Mouse (Mus musculus) embryonic facial prominence, embryonic 13.5 days (tissue): ENCODE results near the gene Btf3. TPM values are rescaled to one million over a fixed set of nuclear protein-coding genes. Genes with fewer than 3 reads are reported as not detected.

ENCODE experiments used
- ATAC-seq: fragments of 200-750 bp; cut with Nextera tagmentation; 2 replicates; pipeline ENCODE4 v1.8.0; 2017; ENCODE audit warnings: low read depth; ENCODE audit not compliant: insufficient number of reproducible peaks, insufficient read depth, low FRiP score, low TSS enrichment
- H3K27ac ChIP-seq: fragments of 300-500 bp; sonication (generic); 2 replicates; pipeline ENCODE4 v1.5.1; 2015; ENCODE audit warnings: moderate library complexity, mild to moderate bottlenecking, inconsistent platforms
- H3K27me3 ChIP-seq: fragments of 300-500 bp; sonication (generic); 2 replicates; pipeline ENCODE4 v1.6.1; 2015; ENCODE audit warnings: mild to moderate bottlenecking, inconsistent platforms
- H3K36me3 ChIP-seq: fragments of 300-500 bp; sonication (generic); 2 replicates; pipeline ENCODE4 v1.6.1; 2015; ENCODE audit warnings: mild to moderate bottlenecking, inconsistent platforms
- H3K4me1 ChIP-seq: fragments of 300-500 bp; sonication (generic); 2 replicates; pipeline ENCODE4 v1.6.1; 2015; ENCODE audit warnings: inconsistent platforms
- H3K4me2 ChIP-seq: fragments of 300-500 bp; sonication (generic); 2 replicates; pipeline ENCODE4 v1.6.1; 2015; ENCODE audit warnings: moderate library complexity, mild to moderate bottlenecking, inconsistent platforms
- H3K4me3 ChIP-seq: fragments of 300-500 bp; sonication (generic); 2 replicates; pipeline ENCODE4 v1.5.1; 2015; ENCODE audit warnings: mild to moderate bottlenecking, inconsistent platforms
- H3K9ac ChIP-seq: fragments of 300-500 bp; sonication (generic); 2 replicates; pipeline ENCODE4 v1.6.1; 2015; ENCODE audit warnings: mild to moderate bottlenecking, inconsistent platforms
- H3K9me3 ChIP-seq: fragments of 300-500 bp; sonication (generic); 2 replicates; pipeline ENCODE4 v1.6.1; 2016; ENCODE audit warnings: inconsistent platforms
- WGBS: fragments of 180-500 bp; shearing (Covaris S2); methylation state at CpG from one replicate; pipeline ENCODE4 v1.1.7; 2015; ENCODE audit warnings: mixed read lengths; 5-methylcytosine and 5-hydroxymethylcytosine counted together
- polyA plus RNA-seq: library from polyadenylated mRNA; unstranded; fragments of >200 nt; fragmentation: Nextera tagmentation; extraction: Ambion mirVana; gene quantifications from 2 replicates; pipeline ENCODE4 v1.2.1, GENCODE M21; 2015

Btf3 gene
- polyA plus RNA-seq, 1 experiment from 2014 or later = 786 TPM

DNA sequence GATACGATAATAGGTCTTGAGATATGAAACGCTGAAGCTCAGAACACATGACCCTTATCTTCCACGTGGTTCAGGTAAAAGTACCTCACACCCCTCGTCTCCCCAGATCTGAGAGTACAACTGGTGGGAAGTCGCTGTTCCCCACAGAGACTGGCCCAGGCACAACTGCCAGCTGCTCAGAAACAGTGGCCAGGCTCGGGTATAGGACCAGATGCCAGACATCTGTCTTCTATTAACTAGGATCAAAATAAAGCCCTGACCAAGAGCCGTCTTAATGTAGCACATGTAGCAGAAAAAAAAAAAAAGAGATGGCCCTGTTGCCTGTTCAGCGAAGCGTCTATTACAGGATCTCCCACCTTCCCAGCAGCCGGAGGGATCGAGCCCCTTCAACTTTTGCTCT is 8.2 kb upstream of the Btf3 start:
- Histone ChIP-seq H3K27me3 (no peaks in the 10 kb centered on the region), H3K9ac (no peak overlapping the region), H3K4me3 (no peak overlapping the region), H3K36me3 (no peaks in the 10 kb centered on the region), H3K4me2 (no peak overlapping the region), H3K27ac (no peak overlapping the region), H3K4me1 (0 out of 2 replicates have a peak, but pooled peaks cover 3% of the 10 kb centered on the region), H3K9me3 (no peaks in the 10 kb centered on the region)
- 44% methylated on average over 11 of the region's 11 CpGs for WGBS
- ATAC-seq = no peak

DNA sequence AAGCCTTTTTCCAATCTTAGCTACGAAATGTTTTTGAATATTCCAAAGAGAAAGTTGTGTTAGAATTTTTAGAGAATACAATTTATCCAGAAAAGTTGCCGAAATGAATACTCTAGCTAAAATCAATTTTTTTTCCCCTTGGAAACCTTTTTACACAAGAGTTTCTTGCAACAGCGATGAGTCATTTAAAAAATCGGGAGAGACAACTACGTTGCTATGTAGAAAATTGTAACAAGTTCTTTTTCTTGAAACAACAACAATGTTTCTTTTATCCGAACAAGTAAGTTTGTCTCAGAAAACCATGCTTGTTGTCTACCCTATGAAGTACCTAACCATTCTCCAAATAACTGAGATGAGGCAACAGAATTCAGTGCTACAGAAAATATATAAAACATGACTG is 1.1 kb upstream of the Btf3 start:
- Histone ChIP-seq H3K9me3 (no peaks in the 10 kb centered on the region), H3K4me3 (no peak overlapping the region), H3K4me2 (peak overlapping the region; percentile 62), H3K27me3 (no peaks in the 10 kb centered on the region), H3K4me1 (peaks cover 17% of the 10 kb centered on the region), H3K27ac (no peak overlapping the region), H3K9ac (no peak overlapping the region), H3K36me3 (peaks cover 15% of the 10 kb centered on the region)
- ATAC-seq = no peak
- 87% methylated on average over 6 of the region's 6 CpGs for WGBS

DNA sequence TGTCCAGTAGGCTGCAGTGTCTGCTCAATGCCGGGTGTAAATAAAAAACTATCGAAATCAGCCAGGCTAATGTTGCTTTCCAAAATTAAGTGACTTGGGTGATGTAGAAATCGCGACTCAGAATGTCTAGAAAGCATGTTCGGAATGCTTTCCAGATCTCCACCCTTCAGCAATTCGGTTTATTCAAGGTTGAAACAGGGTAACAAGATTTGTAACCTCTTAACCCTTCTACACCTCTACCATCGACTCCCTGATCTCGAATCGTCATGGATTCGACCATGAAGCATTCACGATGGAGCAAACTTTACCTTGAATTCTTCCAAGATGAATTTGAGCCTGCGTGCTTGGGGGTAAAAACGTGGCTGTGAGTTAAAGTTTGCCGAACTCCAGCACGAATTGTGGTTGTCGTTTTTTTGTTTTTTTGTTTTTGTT is 456 bp upstream of the Btf3 start:
- H3K36me3 ChIP-seq = peaks cover 20% of the 10 kb centered on the region
- H3K9me3 ChIP-seq = no peaks in the 10 kb centered on the region
- H3K4me2 ChIP-seq = peak overlapping the region; percentile 62
- no peaks in the 10 kb centered on the region for H3K27me3 ChIP-seq
- H3K4me3 ChIP-seq = peak overlapping the region; percentile 96
- H3K4me1 ChIP-seq = peaks cover 17% of the 10 kb centered on the region
- 1% methylated on average over 16 of the region's 16 CpGs for whole genome bisulfite sequencing
- H3K27ac ChIP-seq = peak overlapping the region; percentile 93
- H3K9ac ChIP-seq = peak overlapping the region; percentile 98
- ATAC-seq = no peak

DNA sequence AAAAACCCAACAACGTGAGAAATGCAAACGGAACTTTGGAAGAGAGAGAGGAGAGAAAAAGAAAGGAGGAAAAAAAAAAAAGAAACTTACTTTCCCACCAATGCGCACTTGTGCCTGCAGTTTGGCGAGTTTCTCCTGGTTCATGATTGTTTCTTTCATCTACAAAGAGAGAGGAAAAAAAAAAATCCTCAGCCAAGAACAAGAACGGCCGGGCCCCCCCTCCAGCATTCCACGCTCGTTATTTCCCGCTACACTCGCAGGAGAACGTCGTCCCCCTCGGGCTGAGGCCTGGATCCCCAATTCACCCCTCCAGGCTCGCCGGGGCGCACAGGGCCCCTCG is 696 bp downstream of the Btf3 start:
- peak overlapping the region; percentile 98 for H3K9ac ChIP-seq
- under 1% methylated on average over 16 of the region's 17 CpGs for WGBS
- ATAC-seq = no peak
- H3K36me3 ChIP-seq = peaks cover 31% of the 10 kb centered on the region
- peak overlapping the region; percentile 76 for H3K4me2 ChIP-seq
- no peaks in the 10 kb centered on the region for H3K9me3 ChIP-seq
- peak overlapping the region; percentile 93 for H3K27ac ChIP-seq
- peaks cover 17% of the 10 kb centered on the region for H3K4me1 ChIP-seq
- no peaks in the 10 kb centered on the region for H3K27me3 ChIP-seq
- H3K4me3 ChIP-seq = peak overlapping the region; percentile 96

DNA sequence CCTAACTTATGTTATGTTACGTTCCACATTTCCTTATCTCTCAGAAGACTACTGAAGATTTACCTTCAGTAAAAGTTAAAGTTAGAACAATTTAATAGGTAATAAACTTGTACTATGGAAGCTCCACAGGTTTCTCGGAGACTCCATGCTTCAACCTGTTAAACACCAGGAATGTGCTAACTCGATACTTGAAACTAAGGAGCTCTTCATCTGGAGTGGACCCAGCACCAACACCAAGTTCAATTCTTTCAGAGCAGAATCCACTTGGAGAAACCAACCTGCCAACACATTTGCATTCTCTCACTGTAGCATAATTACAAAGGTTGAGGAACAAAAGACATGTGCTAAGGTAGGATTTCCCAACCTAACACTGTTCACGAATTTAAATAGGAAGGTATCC is 1.7 kb downstream of the Btf3 start:
- no peak for ATAC-seq
- Histone ChIP-seq H3K9ac (no peak overlapping the region), H3K27ac (no peak overlapping the region), H3K27me3 (no peaks in the 10 kb centered on the region), H3K4me2 (peak overlapping the region; percentile 76), H3K36me3 (peaks cover 41% of the 10 kb centered on the region), H3K9me3 (no peaks in the 10 kb centered on the region), H3K4me3 (peak overlapping the region; percentile 96), H3K4me1 (peaks cover 17% of the 10 kb centered on the region)
- 65% methylated on average over 4 of the region's 4 CpGs for WGBS

DNA sequence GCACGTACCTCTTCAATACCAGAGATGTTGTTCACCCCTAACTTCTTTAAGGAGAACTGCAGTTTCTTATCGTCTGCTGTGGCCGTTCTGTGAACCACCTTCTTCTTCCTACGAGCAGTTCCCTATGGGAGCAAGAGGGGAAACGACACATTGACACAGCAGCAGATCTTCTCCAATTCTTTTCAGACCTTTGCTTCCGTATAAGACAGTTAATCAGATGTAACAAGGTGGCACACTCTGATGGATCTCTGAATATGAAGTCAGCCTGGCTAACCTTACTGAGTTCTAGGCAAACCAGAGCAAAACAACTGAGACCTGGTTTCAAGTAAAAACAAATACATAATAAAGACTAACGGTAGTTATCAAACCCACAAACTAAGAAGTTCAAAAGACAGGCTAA is 3.2 kb downstream of the Btf3 start:
- WGBS = 82% methylated on average over 7 of the region's 7 CpGs
- peaks cover 17% of the 10 kb centered on the region for H3K4me1 ChIP-seq
- H3K4me2 ChIP-seq = no peak overlapping the region
- no peak for ATAC-seq
- no peaks in the 10 kb centered on the region for H3K27me3 ChIP-seq
- no peak overlapping the region for H3K4me3 ChIP-seq
- no peaks in the 10 kb centered on the region for H3K9me3 ChIP-seq
- H3K27ac ChIP-seq = no peak overlapping the region
- H3K36me3 ChIP-seq = peaks cover 53% of the 10 kb centered on the region
- no peak overlapping the region for H3K9ac ChIP-seq

DNA sequence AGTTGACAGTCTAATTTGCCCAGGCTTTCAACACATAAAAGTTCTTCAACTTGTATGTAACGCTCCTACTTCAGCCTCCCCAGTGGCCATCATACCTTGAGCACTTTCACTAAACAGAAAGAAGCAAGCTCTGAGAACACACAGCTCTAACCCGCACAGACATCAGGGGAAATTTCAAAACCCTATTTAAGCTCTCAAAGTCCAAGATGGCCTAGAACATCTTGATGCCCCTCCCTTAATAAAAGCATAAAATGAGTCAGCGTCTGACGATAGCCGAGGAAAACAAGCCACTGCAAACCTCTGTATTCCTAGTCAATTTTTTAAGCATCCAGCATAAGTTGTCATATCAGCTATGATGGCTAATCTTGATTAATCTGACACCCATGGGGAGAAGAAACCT is 5.2 kb downstream of the Btf3 start:
- no peak overlapping the region for H3K4me2 ChIP-seq
- H3K36me3 ChIP-seq = peaks cover 63% of the 10 kb centered on the region
- H3K9ac ChIP-seq = no peak overlapping the region
- H3K9me3 ChIP-seq = no peaks in the 10 kb centered on the region
- WGBS = 91% methylated on average over 5 of the region's 5 CpGs
- H3K27ac ChIP-seq = no peak overlapping the region
- H3K4me3 ChIP-seq = no peak overlapping the region
- no peaks in the 10 kb centered on the region for H3K27me3 ChIP-seq
- H3K4me1 ChIP-seq = peaks cover 17% of the 10 kb centered on the region
- ATAC-seq = no peak

DNA sequence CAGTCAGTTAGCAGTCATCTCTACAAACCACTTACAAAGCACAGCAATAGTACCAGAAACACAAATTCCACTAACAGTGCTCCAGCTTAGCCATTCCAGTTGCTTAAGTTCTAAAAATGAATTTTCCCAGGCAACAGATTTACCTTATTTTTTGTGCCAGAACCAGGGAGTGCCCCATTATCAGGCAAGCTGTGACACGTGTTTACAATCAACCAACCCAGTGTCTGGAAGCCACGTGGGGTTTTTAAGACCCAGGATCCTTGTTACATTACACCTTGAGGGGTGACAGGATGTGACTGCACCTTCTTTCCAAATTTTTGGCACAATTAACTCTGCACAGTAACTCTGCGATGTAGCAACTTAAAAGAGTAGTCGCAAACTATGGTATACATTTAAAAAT is 8.1 kb downstream of the Btf3 start:
- Histone ChIP-seq H3K9ac (no peak overlapping the region), H3K36me3 (peaks cover 56% of the 10 kb centered on the region), H3K9me3 (no peaks in the 10 kb centered on the region), H3K4me2 (no peak overlapping the region), H3K27ac (no peak overlapping the region), H3K4me3 (no peak overlapping the region), H3K27me3 (no peaks in the 10 kb centered on the region), H3K4me1 (peaks cover 4% of the 10 kb centered on the region; the same call in 1 of the 2 replicates)
- ATAC-seq = no peak
- 66% methylated on average over 4 of the region's 4 CpGs for WGBS

DNA sequence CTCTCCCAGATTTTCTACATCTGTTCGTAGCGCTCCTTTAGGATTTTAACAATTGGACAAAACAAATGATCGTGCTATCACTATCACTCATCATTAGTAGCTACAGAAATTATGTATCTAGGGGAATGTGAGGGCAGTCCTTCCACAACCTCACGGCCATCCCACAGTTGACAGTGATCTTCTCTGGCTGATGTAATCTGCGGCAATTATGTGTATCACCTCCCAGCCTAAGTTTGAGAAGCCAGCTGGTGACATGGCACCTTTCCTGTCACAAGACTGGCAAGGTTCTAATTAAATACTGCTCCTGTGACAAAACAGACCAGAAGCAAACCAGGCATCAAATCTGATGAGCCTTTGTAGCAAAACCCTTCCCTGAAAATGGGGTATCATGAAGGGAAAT is 8.8 kb downstream of the Btf3 start:
- Histone ChIP-seq H3K9me3 (no peaks in the 10 kb centered on the region), H3K4me2 (no peak overlapping the region), H3K27me3 (no peaks in the 10 kb centered on the region), H3K36me3 (peaks cover 49% of the 10 kb centered on the region), H3K4me1 (peaks cover 3% of the 10 kb centered on the region; the same call in 1 of the 2 replicates), H3K4me3 (no peak overlapping the region), H3K9ac (no peak overlapping the region), H3K27ac (no peak overlapping the region)
- WGBS = 82% methylated on average over 5 of the region's 5 CpGs
- no peak for ATAC-seq

DNA sequence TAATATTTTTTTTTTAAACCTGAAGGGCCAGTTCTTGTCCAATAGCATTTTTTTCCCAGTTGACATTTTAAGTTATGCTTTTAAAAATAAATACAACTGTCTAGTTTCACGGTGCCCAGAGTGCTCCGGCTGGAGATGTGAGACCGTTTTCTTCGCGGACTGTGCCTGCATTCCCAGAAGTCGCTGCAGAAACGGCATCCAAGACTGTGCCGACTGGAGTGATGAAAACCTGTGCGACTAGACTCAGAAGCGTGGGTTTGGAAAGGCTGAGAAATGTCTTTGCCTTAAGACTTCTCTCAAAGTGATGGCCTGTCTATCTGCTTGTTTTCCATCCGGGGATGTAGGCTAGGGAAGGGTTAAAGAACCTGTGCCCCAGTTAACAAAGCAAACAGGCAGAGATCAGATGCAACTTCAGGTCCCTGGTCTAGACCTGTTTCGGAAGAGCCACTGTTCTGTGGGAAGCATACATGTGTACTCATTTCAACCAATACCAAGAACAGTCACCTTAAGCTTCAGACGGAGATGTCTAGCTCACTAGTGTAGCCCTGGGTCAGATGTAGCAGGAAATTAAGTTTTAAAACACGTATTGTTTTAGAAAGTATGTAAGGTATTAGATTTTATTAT is 9.8 kb downstream of the Btf3 start:
- Histone ChIP-seq H3K27ac (peak overlapping the region; percentile 55; the same call in 1 of the 2 replicates), H3K4me1 (peaks cover 3% of the 10 kb centered on the region; the same call in 1 of the 2 replicates), H3K4me2 (no peak overlapping the region), H3K36me3 (peaks cover 40% of the 10 kb centered on the region), H3K4me3 (no peak overlapping the region), H3K27me3 (no peaks in the 10 kb centered on the region), H3K9ac (0 out of 2 replicates have a peak overlapping the region, but pooled peaks have one; percentile 27), H3K9me3 (no peaks in the 10 kb centered on the region)
- WGBS = 45% methylated on average over 14 of the region's 14 CpGs
- ATAC-seq = no peak

DNA sequence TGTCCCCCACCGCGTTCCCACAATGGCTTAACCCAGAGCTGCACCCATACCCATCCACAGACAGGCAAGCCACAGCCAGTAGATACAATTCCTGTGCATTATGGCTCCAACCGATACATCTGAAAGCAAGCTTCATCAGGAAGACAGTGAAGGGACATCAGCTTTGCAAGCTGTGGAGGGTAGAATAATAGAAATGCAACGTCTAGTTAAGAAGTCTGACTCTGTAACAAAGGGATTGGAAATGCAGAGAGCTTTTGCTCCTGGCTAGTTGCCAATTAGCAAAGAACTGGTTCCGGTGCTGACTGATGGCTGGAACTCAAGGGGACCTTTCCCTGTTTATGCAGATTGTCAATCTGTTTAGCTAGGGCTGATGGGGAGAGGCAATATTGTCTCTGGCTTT is 10.4 kb downstream of the Btf3 start:
- Histone ChIP-seq H3K9ac (no peak overlapping the region), H3K4me2 (no peak overlapping the region), H3K4me3 (no peak overlapping the region), H3K36me3 (peaks cover 35% of the 10 kb centered on the region), H3K27ac (no peak overlapping the region), H3K4me1 (peaks cover 3% of the 10 kb centered on the region; the same call in 1 of the 2 replicates), H3K27me3 (no peaks in the 10 kb centered on the region), H3K9me3 (no peaks in the 10 kb centered on the region)
- no peak for ATAC-seq
- 41% methylated on average over 5 of the region's 5 CpGs for WGBS

DNA sequence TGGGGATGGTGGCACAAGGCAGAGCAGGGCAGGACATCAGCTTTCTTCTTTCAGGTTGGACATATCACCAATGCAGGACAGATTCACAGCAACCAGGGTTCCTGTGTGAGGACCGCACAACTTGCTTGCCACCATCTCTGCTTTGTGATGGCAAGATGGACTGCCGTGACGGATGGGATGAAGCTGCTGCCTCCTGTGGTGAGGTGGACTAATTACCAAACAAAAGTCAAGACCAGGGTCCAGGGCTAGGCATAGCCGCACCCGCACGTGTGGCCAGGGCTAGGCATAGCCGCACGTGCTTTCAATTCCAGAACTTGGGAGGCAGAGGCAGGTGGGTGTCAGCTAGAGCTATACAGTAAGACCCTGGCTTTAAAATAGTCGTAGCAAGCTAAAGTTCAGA is 11.5 kb downstream of the Btf3 start:
- Histone ChIP-seq H3K9me3 (no peaks in the 10 kb centered on the region), H3K4me3 (no peak overlapping the region), H3K36me3 (peaks cover 23% of the 10 kb centered on the region), H3K4me2 (no peak overlapping the region), H3K9ac (no peak overlapping the region), H3K27ac (no peak overlapping the region), H3K4me1 (peaks cover 3% of the 10 kb centered on the region; the same call in 1 of the 2 replicates), H3K27me3 (no peaks in the 10 kb centered on the region)
- no peak for ATAC-seq
- 90% methylated on average over 9 of the region's 9 CpGs for WGBS
